Mouse (Mus musculus): ENCODE data around the gene Setdb1.

Setdb1 gene

GRCm38 (mm10) chr3:95319110-95319509, 37.9 kb downstream of the Setdb1 start:
- no peak for DNase-seq (ENCODE audit: low spot score in 2 of 2)

- no peak for DNase-seq (ENCODE audit: low spot score in 2 of 2)
These were observed 38.5 kb downstream of the Setdb1 start for GRCm38 (mm10) chr3:95318548-95318947.

- peak; percentile 56 to 83 for DNase-seq (ENCODE audit: low spot score in 2 of 2)
These were observed 39.5 kb downstream of the Setdb1 start for GRCm38 (mm10) chr3:95317414-95318080.

GRCm38 (mm10) chr3:95315844-95316550, 41.0 kb downstream of the Setdb1 start:
- no peak for DNase-seq (ENCODE audit: low spot score in 2 of 2)

- peak; percentile 95 to 96 for DNase-seq (ENCODE audit: low spot score in 2 of 2)
These were observed 41.7 kb downstream of the Setdb1 start for GRCm38 (mm10) chr3:95315094-95315843.

- DNase-seq (ENCODE audit: low spot score in 2 of 2), result peak in 1 of 2 experiments; percentile 21
These were observed 42.4 kb downstream of the Setdb1 start, which contains the start of gene Cers2 for GRCm38 (mm10) chr3:95314486-95315093. Cers2 (plus strand) TSS chr3:95314791.

GRCm38 (mm10) chr3:95314075-95314474, 42.9 kb downstream of the Setdb1 start:
- peak in 1 of 2 experiments; percentile 22 for DNase-seq (ENCODE audit: low spot score in 2 of 2)

- DNase-seq (ENCODE audit: low spot score in 2 of 2), result peak; percentile 34 to 40
These were observed 43.5 kb downstream of the Setdb1 start for GRCm38 (mm10) chr3:95313476-95313875.

- peak; percentile 47 to 58 for DNase-seq (ENCODE audit: low spot score in 2 of 2)
These were observed 44.4 kb downstream of the Setdb1 start for GRCm38 (mm10) chr3:95312623-95313022.

- DNase-seq (ENCODE audit: low spot score in 2 of 2), result peak; percentile 64 to 74
These were observed 45.8 kb downstream of the Setdb1 start for GRCm38 (mm10) chr3:95310968-95311882.

GRCm38 (mm10) chr3:95310496-95310895, 46.5 kb downstream of the Setdb1 start:
- no peak for DNase-seq (ENCODE audit: low spot score in 2 of 2)

- DNase-seq (ENCODE audit: low spot score in 2 of 2), result no peak
These were observed 49.9 kb downstream of the Setdb1 start, which contains the start of gene Anxa9 for GRCm38 (mm10) chr3:95307100-95307499. Anxa9 (minus strand) TSS chr3:95307176.

GRCm38 (mm10) chr3:95306244-95306643, 50.8 kb downstream of the Setdb1 start:
- DNase-seq (ENCODE audit: low spot score in 2 of 2), result no peak

- no peak for DNase-seq (ENCODE audit: low spot score in 2 of 2)
These were observed 55.7 kb downstream of the Setdb1 start for GRCm38 (mm10) chr3:95301204-95301796.

- no peak for DNase-seq (ENCODE audit: low spot score in 2 of 2)
These were observed 59.0 kb downstream of the Setdb1 start for GRCm38 (mm10) chr3:95298018-95298417.

- DNase-seq (ENCODE audit: low spot score in 2 of 2), result peak; percentile 28 to 72
These were observed 60.9 kb downstream of the Setdb1 start for GRCm38 (mm10) chr3:95296103-95296469.

GRCm38 (mm10) chr3:95295321-95296102, 61.5 kb downstream of the Setdb1 start:
- DNase-seq (ENCODE audit: low spot score in 2 of 2), result no peak

- DNase-seq (ENCODE audit: low spot score in 2 of 2), result no peak
These were observed 62.3 kb downstream of the Setdb1 start for GRCm38 (mm10) chr3:95294718-95295117.

GRCm38 (mm10) chr3:95294316-95294715, 62.7 kb downstream of the Setdb1 start:
- DNase-seq (ENCODE audit: low spot score in 2 of 2), result no peak

GRCm38 (mm10) chr3:95293537-95293936, 63.5 kb downstream of the Setdb1 start:
- DNase-seq (ENCODE audit: low spot score in 2 of 2), result no peak
